Mouse (Mus musculus) urinary bladder, postnatal 36 days (tissue): Measurements from ENCODE around the gene Krt7.

Source experiments
- DNase-seq, 2 experiments: peaks; one replicate each; pipeline ENCODE4 v3.0.0; 2022; ENCODE audit warnings: low spot score in 2 of 2, mixed read lengths in 1 of 2

Krt7 gene

DNA sequence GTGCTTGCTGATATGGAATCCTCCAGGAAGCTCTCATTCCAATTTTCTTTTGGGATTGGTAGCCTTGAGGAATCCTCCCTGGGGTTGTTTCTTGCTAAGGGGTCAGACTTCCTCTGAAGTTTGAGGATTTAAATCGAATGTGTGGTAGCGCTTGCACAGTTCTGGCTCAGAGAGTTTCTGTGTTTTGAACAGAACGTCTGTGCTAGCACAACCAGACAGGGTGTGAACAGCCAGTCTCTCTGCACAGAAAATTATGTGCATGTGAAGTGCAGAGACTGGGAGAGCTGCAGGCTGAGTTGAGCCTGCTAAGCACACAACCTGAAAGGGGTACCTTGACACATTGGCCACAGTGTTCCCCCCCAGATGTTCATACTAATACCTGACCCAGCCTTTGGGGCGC is 30.0 kb downstream of the Krt7 start:
- no peak for DNase-seq

DNA sequence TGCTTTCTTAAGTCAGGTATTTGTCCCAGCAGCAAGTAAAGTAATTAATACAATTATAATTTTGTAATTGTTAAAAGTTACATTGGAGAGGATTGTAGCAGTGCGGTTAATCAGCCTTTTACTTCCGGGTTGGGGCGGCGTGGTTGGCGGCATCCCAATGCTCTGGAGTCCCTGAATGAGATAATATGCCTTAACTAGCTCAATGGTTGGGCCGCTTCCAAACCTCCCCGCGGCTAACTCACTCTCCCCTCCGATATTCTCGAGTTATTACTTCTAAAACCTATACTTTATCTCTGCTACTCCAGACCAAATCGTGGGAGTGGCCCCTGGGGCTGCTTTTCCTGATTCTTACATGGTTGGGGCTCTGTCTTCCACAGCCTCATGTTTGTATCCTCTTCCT is 35.7 kb downstream of the Krt7 start:
- DNase-seq = no peak

DNA sequence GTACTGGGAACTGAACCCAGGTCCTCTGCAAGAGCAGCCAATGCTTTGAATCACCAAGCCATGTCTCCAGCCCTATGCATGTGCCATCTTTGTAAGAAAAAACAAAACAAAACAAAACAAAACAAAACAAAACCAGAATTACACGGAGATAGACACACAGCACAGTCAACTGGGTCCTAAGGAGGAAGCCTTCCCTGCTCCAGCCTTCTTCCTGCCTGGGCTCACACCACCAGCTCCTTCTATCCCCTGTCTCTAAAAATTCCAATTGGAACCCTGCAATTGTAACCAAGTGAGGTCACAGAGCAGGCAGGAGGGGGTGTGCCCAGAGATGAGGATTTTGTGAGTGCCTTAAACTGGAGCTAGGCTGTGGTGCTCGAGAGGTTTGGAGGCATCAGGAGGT is 36.6 kb downstream of the Krt7 start, which contains the start of gene Krt88:
Krt88 (plus strand) TSS at position 301 of the 400 bp plus-strand sequence.
- no peak for DNase-seq

- DNase-seq = peak; percentile 62 to 77
These were observed 42.4 kb downstream of the Krt7 start for GRCm38 (mm10) chr15:101453093-101453736.

- no peak for DNase-seq
These were observed 43.9 kb downstream of the Krt7 start for GRCm38 (mm10) chr15:101454774-101455173.

GRCm38 (mm10) chr15:101455292-101455691 is 44.4 kb downstream of the Krt7 start:
- DNase-seq = no peak

DNA sequence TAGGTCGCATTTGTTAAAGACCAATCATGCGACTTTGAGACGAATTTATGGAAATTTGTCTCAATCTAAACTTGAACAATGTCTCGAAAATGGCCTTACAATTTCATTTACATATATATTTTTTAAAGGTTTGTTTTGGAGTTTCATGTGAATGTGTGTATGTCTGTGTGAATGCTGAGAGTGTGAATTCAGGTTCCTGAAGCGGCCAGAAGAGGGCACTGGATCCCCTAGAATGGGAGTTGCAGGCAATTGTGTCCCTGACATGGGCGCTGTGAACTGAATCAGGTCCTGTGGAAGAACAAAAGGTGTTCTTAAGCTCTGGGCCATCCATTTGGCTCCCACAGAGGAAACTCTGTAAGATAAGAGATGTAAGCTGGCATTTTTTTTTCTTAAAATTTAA is 45.0 kb downstream of the Krt7 start:
- DNase-seq = no peak

GRCm38 (mm10) chr15:101458361-101458930 is 47.6 kb downstream of the Krt7 start:
- DNase-seq = no peak

DNA sequence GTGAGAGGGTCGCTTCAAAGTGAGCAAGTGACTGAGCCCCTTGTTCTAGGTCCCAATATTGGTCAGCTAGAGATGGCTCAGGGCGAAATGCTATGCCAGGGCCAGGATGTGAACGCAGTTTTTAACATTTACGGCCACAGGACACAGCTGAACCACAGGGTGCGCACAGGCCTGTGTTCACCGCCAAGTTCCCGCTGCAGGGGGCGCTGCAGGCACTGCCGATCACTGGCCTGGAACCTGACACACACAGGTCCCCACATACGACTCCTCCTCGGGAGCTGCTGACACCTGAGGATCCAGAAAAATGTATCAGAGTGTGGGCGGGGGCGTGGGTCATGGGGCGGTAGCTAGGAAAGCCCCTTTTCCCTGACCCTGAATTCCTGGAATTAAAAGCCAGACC is 48.4 kb downstream of the Krt7 start:
- DNase-seq = no peak

- DNase-seq = no peak
These were observed 52.8 kb downstream of the Krt7 start, which contains the start of gene Krt81 for GRCm38 (mm10) chr15:101463651-101464050. Gene Krt81 (minus strand): TSS chr15:101463751.

DNA sequence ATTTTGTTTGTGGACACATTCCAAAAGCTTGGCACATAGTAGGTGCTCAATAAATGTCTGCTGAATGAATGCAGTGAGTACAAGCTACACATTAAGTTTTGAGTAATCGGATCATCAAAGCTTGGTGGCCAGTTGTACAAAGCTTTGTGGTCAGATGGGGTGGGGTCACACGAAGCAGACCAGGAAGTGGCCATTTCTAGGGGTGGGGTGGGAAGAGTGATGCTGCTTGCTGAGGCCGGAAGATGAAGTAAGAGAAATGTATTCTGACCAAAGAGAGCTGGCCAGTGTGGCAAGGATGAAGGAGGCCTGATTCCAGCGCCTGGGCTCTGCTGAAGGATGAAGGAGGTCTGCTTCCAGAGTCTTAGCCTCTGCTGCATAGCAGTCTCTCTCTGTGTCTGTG is 58.2 kb downstream of the Krt7 start:
- no peak for DNase-seq

- peak in 1 of 2 experiments; percentile 18 for DNase-seq
These were observed 62.2 kb downstream of the Krt7 start, which contains the start of gene Krt86 for GRCm38 (mm10) chr15:101472952-101473528. Gene Krt86 (plus strand): TSS chr15:101473478.

DNA sequence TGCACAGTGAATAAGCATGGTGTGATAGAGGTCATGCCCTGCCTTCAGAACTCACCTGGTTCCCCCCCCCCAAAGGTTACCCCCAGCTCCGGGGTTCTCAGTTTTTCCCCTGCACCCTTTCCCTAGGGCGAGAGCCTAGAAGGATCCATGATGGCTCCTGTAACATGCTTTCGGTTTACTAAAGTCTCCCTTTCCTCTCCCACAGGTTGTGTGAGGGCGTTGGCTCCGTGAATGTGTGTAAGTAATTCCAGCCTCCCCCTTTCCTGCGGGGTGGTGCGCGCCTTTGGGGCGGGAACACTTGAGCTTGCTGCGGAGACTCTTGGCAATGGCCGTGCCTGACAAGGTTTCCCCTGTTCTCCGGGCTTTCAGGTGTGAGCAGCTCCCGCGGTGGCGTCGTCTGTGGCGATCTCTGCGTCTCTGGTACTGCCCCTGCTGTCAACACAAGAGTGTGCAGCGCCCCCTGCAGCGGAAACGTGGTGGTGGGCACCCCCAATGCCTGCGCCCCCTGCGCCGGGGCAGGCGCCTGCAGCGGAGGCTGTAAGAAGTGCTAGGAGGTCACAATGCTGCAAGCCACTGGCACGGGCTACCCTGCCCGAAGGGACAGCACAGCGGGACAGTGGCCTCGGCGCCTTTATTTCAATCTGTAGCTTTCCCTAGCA is 68.3 kb downstream of the Krt7 start:
- peak; percentile 12 to 36 for DNase-seq

- no peak for DNase-seq
These were observed 68.8 kb downstream of the Krt7 start for GRCm38 (mm10) chr15:101479666-101480060.
